Mouse (Mus musculus) neural tube, embryonic 13.5 days (tissue): Measurements from ENCODE around the gene Nrxn1. TPM values are rescaled to one million over a fixed set of nuclear protein-coding genes. Genes with fewer than 3 reads are reported as not detected.

Experiments used
- ATAC-seq: fragments of 200-750 bp; cut with Nextera tagmentation; 2 replicates; pipeline ENCODE4 v1.8.0; 2017; ENCODE audit warnings: low read depth, mild to moderate bottlenecking, moderate TSS enrichment, moderate library complexity
- H3K27ac ChIP-seq: fragments of 300-500 bp; sonication (generic); replicated peaks from 2 replicates; pipeline ENCODE4 v1.5.1; 2015; ENCODE audit warnings: moderate library complexity, mild to moderate bottlenecking, inconsistent platforms
- H3K27me3 ChIP-seq: fragments of 300-500 bp; sonication (generic); 2 replicates; pipeline ENCODE4 v1.6.1; 2015; ENCODE audit warnings: mild to moderate bottlenecking, inconsistent platforms
- H3K36me3 ChIP-seq: fragments of 300-500 bp; sonication (generic); 2 replicates; pipeline ENCODE4 v1.6.1; 2015; ENCODE audit warnings: mild to moderate bottlenecking, inconsistent platforms
- H3K4me1 ChIP-seq: fragments of 300-500 bp; sonication (generic); replicated peaks from 2 replicates; pipeline ENCODE4 v1.6.1; 2015; ENCODE audit warnings: inconsistent platforms
- H3K4me2 ChIP-seq: fragments of 300-500 bp; sonication (generic); 2 replicates; pipeline ENCODE4 v1.6.1; 2015; ENCODE audit warnings: inconsistent platforms, mild to moderate bottlenecking, moderate library complexity
- H3K4me3 ChIP-seq: fragments of 300-500 bp; sonication (generic); 2 replicates; pipeline ENCODE4 v1.5.1; 2015; ENCODE audit warnings: mild to moderate bottlenecking, inconsistent platforms
- H3K9ac ChIP-seq: fragments of 300-500 bp; sonication (generic); 2 replicates; pipeline ENCODE4 v1.6.1; 2015; ENCODE audit warnings: moderate library complexity, mild to moderate bottlenecking, inconsistent platforms
- H3K9me3 ChIP-seq: fragments of 300-500 bp; sonication (generic); 2 replicates; pipeline ENCODE4 v1.6.1; 2016; ENCODE audit warnings: inconsistent platforms
- WGBS: fragments of 180-500 bp; shearing (Covaris S2); methylation state at CpG from one replicate; pipeline ENCODE4 v1.1.7; 2015; 5-methylcytosine and 5-hydroxymethylcytosine counted together
- polyA plus RNA-seq: library from polyadenylated mRNA; unstranded; fragments of >200 nt; fragmentation: Nextera tagmentation; extraction: Ambion mirVana; gene quantifications from 2 replicates; pipeline ENCODE4 v1.2.1, GENCODE M21; 2015

Nrxn1 gene
- polyA plus RNA-seq = 175 and 185 TPM in 2 replicates

DNA sequence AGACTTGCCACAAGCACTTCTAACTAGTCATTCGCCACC is at the start of gene Nrxn1:
TSS of gene Nrxn1 (minus strand) at position 30 of the 39 bp plus-strand sequence.
- no peaks in the 10 kb centered on the region for H3K27me3 ChIP-seq
- peak within 1 kb of the TSS; percentile 92 for H3K27ac ChIP-seq
- H3K4me3 ChIP-seq = peak within 1 kb of the TSS; percentile 53
- peaks cover 13% of the 10 kb centered on the region for H3K36me3 ChIP-seq
- peak within 1 kb of the TSS; percentile 53 for H3K4me2 ChIP-seq
- no peak for ATAC-seq
- peaks cover 15% of the 10 kb centered on the region for H3K4me1 ChIP-seq
- peak within 1 kb of the TSS; percentile 75 for H3K9ac ChIP-seq
- peaks cover 8% of the 10 kb centered on the region for H3K9me3 ChIP-seq
- WGBS = 0% methylated on average over 1 of the region's 1 CpGs

DNA sequence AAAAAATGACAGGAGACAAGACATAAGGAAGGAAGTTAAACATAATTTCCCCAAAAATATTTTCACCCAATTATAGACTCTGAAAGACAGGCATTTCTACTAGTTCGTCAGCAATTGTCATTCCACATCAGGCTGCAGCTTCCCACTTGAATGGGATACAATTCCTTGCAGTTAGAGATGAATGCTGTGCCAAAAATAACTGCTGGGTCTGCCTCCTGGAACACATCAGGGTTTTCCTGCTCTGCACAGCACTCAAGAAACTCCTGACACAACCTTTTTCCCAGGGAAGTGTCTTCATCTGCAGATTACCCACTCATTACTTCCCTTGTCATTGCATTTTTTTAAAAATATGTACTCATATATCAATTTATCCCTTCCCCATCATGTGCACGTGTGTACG is 44.0 kb upstream of the Nrxn1 start:
- H3K27ac ChIP-seq = no peak overlapping the region
- ATAC-seq = no peak
- no peak overlapping the region for H3K4me3 ChIP-seq
- whole genome bisulfite sequencing = 79% methylated on average over 3 of the region's 3 CpGs
- no peak overlapping the region for H3K4me2 ChIP-seq
- H3K9ac ChIP-seq = no peak overlapping the region
- H3K9me3 ChIP-seq = no peaks in the 10 kb centered on the region
- no peaks in the 10 kb centered on the region for H3K27me3 ChIP-seq
- H3K4me1 ChIP-seq = no peaks in the 10 kb centered on the region
- no peaks in the 10 kb centered on the region for H3K36me3 ChIP-seq

DNA sequence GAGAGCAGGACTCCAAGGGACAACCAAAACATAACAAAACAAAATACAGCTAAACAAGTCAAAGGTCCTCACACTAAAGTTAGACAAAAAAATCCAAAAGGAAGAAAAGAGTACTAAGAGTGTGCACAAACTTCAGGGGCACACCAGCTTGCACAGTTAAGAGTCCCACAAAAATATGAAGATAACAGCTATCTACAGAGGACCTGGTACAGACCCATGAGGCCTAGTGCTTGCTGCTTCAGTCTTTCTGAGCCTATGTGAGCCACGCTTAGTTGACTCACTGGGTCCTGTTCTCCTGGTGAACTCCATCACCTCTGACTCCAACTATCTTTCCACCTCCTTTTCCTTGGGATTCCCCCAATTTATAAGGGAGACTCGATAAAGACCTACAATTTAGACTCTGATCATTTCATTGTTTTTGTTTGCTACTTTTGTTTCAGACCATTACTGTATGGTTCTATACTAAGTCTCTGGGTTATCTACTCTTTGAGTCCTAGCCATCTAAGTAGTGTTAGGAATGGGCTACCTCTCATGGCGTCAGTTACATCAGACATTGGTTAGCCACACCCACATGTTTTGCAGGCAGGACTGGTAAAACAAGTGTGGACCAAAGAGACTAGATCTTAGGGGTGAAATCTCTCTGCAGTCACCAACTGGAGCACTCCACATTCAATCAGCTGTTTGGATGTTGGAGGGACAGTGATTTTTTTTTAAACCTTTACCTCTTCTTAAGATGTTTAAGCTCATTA is 20.2 kb upstream of the Nrxn1 start:
- Histone ChIP-seq H3K36me3 (no peaks in the 10 kb centered on the region), H3K4me1 (no peaks in the 10 kb centered on the region), H3K27ac (no peak overlapping the region), H3K4me2 (no peak overlapping the region), H3K4me3 (no peak overlapping the region), H3K27me3 (no peaks in the 10 kb centered on the region), H3K9ac (no peak overlapping the region), H3K9me3 (no peaks in the 10 kb centered on the region)
- WGBS = 85% methylated on average over 3 of the region's 3 CpGs
- ATAC-seq = no peak

DNA sequence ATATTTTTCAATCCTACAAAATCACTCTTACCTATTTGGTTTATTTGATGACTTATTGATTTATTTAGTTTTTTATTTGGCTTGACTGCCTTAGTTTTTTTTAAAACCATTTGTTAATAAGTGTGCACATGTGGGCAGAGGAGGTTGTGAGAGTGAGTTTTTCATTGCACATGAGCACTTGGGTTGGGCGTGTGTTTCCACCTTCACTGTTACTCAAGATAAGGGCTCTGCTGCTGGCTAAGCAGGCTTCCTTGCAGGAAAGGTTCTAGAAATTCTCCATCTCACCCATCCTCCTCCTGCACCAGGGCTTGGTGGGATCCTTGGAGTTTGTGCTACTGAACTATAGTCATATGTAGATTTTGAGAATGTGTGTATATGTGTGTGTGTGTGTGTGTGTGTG is 19.2 kb upstream of the Nrxn1 start:
- 94% methylated on average over 1 of the region's 1 CpGs for WGBS
- H3K36me3 ChIP-seq = no peaks in the 10 kb centered on the region
- H3K9ac ChIP-seq = no peak overlapping the region
- H3K27ac ChIP-seq = no peak overlapping the region
- no peak for ATAC-seq
- no peak overlapping the region for H3K4me3 ChIP-seq
- no peaks in the 10 kb centered on the region for H3K9me3 ChIP-seq
- H3K4me1 ChIP-seq = no peaks in the 10 kb centered on the region
- H3K27me3 ChIP-seq = no peaks in the 10 kb centered on the region
- H3K4me2 ChIP-seq = no peak overlapping the region

DNA sequence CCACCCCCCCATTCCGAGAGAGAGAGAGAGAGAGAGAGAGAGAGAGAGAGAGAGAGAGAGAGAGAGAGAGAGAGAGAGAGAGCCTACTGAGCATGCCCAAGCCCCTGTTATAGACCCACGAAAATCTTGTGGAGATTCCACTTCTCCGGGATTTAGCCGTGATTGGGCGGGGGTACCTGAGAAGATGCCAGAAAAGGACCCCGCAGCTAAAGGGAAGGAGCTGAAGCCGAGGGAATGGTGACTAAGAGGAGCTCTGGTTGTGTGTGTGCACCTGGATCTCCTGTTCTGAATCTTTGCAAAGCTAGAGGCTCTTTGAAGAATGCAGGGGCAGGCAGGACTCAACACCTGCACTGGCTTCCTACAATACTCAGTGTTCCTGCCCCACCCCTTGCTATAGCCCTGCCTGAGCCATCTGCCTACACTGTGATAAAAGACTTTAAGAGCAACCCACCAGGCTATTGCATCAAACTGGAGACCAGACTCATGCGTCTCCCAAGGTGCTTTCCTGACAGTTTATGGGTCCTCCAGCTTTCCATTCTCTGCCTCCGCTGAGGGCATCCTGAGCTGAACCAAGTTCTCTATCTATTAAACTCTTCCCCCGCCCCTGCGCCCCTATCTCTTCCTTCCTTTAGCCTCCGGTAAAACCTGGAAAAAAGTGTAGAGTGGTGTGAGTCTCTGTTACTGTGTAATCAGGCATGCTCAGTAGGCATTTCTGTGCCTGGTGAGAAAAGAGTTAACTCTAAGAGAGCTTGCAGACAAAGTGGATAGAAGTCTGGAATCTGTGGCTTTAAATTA is 407 bp upstream of the Nrxn1 start:
- Histone ChIP-seq H3K9ac (peak overlapping the region; percentile 75), H3K4me2 (peak overlapping the region; percentile 53), H3K36me3 (peaks cover 9% of the 10 kb centered on the region), H3K27ac (peak overlapping the region; percentile 92), H3K27me3 (no peaks in the 10 kb centered on the region), H3K4me1 (peaks cover 12% of the 10 kb centered on the region), H3K4me3 (peak overlapping the region; percentile 53), H3K9me3 (peaks cover 4% of the 10 kb centered on the region; the same call in 1 of the 2 replicates)
- 28% methylated on average over 11 of the region's 12 CpGs for WGBS
- ATAC-seq = peak; percentile 89

DNA sequence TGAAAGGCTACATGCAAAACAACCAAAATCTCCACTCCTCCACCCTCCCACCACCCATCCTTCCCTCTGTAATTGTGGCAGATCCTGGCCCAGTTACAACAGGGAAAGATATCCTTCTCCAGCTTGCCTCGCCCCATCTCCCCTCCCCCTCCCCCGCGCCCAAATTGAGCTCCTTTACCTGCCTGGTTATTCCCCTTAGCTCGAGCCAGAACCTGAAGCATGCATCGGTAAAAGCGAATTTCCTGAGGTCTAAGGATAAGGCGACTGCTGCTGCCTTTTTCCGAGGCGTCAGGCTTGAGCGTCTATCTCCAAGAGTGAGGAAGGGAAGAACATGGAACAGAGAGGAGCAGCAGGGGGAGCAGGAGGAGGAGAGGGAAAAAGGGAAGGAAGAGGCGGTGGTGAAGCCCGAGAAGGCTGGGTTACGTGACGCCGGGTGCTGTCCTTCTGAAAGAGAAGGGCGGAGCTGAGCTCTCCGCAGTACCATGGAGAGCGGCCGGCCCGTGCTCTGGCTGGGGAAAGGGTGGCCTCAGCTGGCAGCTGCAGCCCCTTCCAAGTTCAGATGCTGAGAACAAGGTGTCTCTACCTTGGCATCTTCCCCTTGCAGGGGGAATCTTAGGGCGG is 340 bp downstream of the Nrxn1 start:
- peaks cover 18% of the 10 kb centered on the region for H3K4me1 ChIP-seq
- H3K4me3 ChIP-seq = peak overlapping the region; percentile 53
- H3K36me3 ChIP-seq = peaks cover 16% of the 10 kb centered on the region
- peak overlapping the region; percentile 75 for H3K9ac ChIP-seq
- ATAC-seq = peak; percentile 94
- peak overlapping the region; percentile 53 for H3K4me2 ChIP-seq
- peak overlapping the region; percentile 92 for H3K27ac ChIP-seq
- WGBS = 1% methylated on average over 21 of the region's 21 CpGs
- H3K27me3 ChIP-seq = no peaks in the 10 kb centered on the region
- H3K9me3 ChIP-seq = peaks cover 11% of the 10 kb centered on the region

GRCm38 (mm10) chr17:91090631-91091030 is 2.2 kb downstream of the Nrxn1 start:
- Histone ChIP-seq H3K4me2 (peak overlapping the region; percentile 53), H3K27ac (peak overlapping the region; percentile 6; the same call in 1 of the 2 replicates)

DNA sequence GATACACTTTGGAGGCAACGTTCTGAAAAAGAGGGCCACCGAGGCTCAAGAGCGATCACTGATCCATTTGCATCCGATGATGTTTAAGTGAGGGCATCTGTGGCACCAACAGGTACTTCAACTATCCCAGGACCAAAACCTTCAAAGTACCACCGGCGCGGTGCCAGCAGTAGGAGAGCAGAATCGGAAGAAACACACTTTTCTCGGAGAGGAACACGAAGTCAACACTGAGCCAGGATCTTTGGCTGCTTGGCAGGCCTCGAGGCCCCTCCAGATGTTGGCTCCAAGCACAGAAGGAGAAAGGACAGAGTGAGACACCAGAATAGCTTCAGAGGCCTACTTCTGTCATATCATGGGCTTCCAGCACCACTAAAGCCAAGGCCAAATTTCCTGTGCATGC is 3.9 kb downstream of the Nrxn1 start:
- ATAC-seq = no peak
- Histone ChIP-seq H3K36me3 (peaks cover 19% of the 10 kb centered on the region), H3K27ac (no peak overlapping the region), H3K9ac (no peak overlapping the region), H3K27me3 (no peaks in the 10 kb centered on the region), H3K9me3 (peaks cover 13% of the 10 kb centered on the region), H3K4me1 (peaks cover 30% of the 10 kb centered on the region), H3K4me3 (no peak overlapping the region), H3K4me2 (no peak overlapping the region)
- 92% methylated on average over 11 of the region's 11 CpGs for WGBS

More at GRCm38 (mm10) chr17:91090631-91091030, 2.2 kb downstream of the Nrxn1 start:
- ATAC-seq = no peak
- Histone ChIP-seq H3K27me3 (no peaks in the 10 kb centered on the region), H3K36me3 (peaks cover 19% of the 10 kb centered on the region), H3K4me1 (peaks cover 30% of the 10 kb centered on the region), H3K9me3 (peaks cover 13% of the 10 kb centered on the region), H3K4me3 (peak overlapping the region; percentile 53), H3K9ac (peak overlapping the region; percentile 59)
- WGBS = 47% methylated on average over 1 of the region's 1 CpGs

DNA sequence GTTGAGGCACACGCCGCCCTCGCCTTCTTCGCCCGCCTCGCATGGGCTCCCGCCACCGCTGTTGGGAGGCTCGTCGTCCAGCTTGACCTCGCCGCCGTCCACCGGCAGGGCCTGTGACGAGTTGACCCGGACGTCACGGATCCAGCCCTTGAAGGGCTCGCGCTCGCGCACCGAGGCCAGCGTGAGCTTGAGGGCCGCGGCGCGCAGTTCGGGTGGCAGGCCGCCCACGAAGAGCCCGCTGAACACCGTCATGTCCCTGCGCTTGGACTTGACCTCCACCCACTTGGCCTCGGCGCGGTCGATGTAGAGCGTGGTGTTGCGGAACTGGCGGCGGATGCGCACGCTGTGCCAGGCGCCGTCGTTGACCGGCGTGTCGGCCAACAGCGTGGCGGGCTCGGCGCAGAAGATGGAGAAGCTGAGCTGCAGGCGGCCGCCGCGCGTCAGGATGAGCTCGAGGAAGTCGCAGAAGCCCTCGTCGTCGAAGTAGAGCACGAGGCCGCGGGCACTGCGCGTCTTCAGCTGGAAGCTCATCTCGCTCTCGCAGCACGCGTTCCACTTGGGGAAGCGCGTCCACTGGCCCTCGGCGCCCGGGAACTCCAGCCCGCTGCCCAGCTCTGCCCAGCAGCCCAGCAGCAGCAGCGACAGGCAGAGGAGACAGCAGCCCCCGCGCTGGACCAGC is 4.7 kb downstream of the Nrxn1 start:
- Histone ChIP-seq H3K4me2 (peak overlapping the region; percentile 49; the same call in 1 of the 2 replicates), H3K9me3 (peaks cover 13% of the 10 kb centered on the region), H3K4me3 (no peak overlapping the region), H3K27me3 (no peaks in the 10 kb centered on the region), H3K27ac (no peak overlapping the region), H3K4me1 (peaks cover 30% of the 10 kb centered on the region), H3K36me3 (peaks cover 19% of the 10 kb centered on the region), H3K9ac (no peak overlapping the region)
- WGBS = 72% methylated on average over 82 of the region's 82 CpGs
- no peak for ATAC-seq

GRCm38 (mm10) chr17:91086412-91086811 is 6.5 kb downstream of the Nrxn1 start:
- Histone ChIP-seq H3K27me3 (no peaks in the 10 kb centered on the region), H3K9ac (no peak overlapping the region), H3K4me2 (peak overlapping the region; percentile 49), H3K4me3 (peak overlapping the region; percentile 27), H3K9me3 (peaks cover 13% of the 10 kb centered on the region), H3K27ac (no peak overlapping the region), H3K36me3 (peaks cover 19% of the 10 kb centered on the region), H3K4me1 (peaks cover 30% of the 10 kb centered on the region)
- no peak for ATAC-seq
- WGBS = 88% methylated on average over 1 of the region's 1 CpGs

DNA sequence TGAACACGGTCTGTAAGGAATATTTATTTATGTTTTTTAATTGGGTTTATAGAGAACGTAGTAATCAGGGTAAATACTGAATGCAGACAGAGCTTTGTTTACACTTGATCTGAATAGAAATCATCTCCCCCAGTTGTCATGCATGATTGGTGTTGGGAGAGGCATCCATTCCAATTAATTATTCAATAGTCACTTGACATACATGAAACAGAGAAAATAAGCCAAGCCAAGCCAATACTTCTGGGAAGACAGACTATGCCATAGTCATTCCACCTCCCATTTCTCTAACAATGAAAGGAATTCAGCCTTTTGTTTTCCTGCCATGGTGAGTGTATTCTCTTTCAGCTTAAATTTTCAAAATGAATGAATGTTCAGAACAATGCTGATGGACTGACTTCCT is 7.5 kb downstream of the Nrxn1 start:
- Histone ChIP-seq H3K4me2 (peak overlapping the region; percentile 45), H3K9ac (peak overlapping the region; percentile 43; the same call in 1 of the 2 replicates), H3K36me3 (peaks cover 19% of the 10 kb centered on the region), H3K27me3 (no peaks in the 10 kb centered on the region), H3K27ac (0 out of 2 replicates have a peak overlapping the region, but pooled peaks have one; percentile 23), H3K9me3 (peaks cover 13% of the 10 kb centered on the region), H3K4me3 (peak overlapping the region; percentile 22), H3K4me1 (peaks cover 22% of the 10 kb centered on the region)
- ATAC-seq = no peak
- 54% methylated on average over 2 of the region's 2 CpGs for WGBS

DNA sequence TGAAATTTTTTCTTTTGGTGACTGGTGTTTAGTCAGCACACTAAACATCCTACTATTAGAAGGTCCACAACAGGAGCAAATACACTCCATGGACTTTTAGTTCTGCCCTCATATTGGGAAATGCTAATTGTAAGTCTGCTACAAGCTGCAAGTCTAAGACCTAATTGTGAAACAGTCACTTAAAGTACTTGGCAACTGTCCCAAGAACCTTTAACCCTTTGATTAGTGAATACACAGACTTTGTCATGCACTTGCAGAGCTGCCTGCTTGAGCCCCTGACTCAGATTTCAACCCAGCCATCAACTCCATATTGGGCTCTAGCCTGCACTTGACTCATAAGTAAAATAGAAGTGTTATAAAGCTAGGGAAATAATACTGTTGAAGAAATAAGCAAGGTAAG is 13.8 kb downstream of the Nrxn1 start:
- no peaks in the 10 kb centered on the region for H3K9me3 ChIP-seq
- no peak for ATAC-seq
- H3K4me3 ChIP-seq = no peak overlapping the region
- H3K36me3 ChIP-seq = no peaks in the 10 kb centered on the region
- H3K27me3 ChIP-seq = no peaks in the 10 kb centered on the region
- H3K27ac ChIP-seq = no peak overlapping the region
- no peak overlapping the region for H3K9ac ChIP-seq
- H3K4me2 ChIP-seq = no peak overlapping the region
- H3K4me1 ChIP-seq = 0 out of 2 replicates have a peak, but pooled peaks cover 6% of the 10 kb centered on the region
